Mouse (Mus musculus): ENCODE data around the gene Cdca7. TPM values are rescaled to one million over a fixed set of nuclear protein-coding genes. Genes with fewer than 3 reads are reported as not detected.

The Cdca7 gene
- polyA plus RNA-seq, 1 experiment from 2014 or later: 81.5 TPM

GRCm38 (mm10) chr2:72476486-72477211 is 690 bp downstream of the Cdca7 start:
- H3K36me3 ChIP-seq (ENCODE audit: control insufficient read depth, insufficient read depth, low read length): peaks cover 25% of the 10 kb centered on the region
- peak overlapping the region; percentile 77 for H3K9ac ChIP-seq (ENCODE audit: low read depth, low read length)
- H3K4me1 ChIP-seq (ENCODE audit: control insufficient read depth, insufficient read depth, low read length): peaks cover 12% of the 10 kb centered on the region
- DNase-seq (ENCODE audit: low spot score) (peak; percentile 60), ATAC-seq (ENCODE audit: low read depth) (peak; percentile 51)
- H3K27ac ChIP-seq (replicated peaks; ENCODE audit: low read depth, low read length): peak overlapping the region; percentile 82
- H3K9me3 ChIP-seq (ENCODE audit: control insufficient read depth, low read length): no peaks in the 10 kb centered on the region
- H3K4me3 ChIP-seq (ENCODE audit: low read depth, low read length): peak overlapping the region; percentile 78
- 0% methylated on average over 53 of the region's 53 CpGs for WGBS
- H3K4me2 ChIP-seq (ENCODE audit: low read depth, low read length): peak overlapping the region; percentile 86
- no peaks in the 10 kb centered on the region for H3K27me3 ChIP-seq (replicated peaks; ENCODE audit: control insufficient read depth, insufficient read depth, low read length)

- Histone ChIP-seq H3K9me3 (ENCODE audit: control insufficient read depth, low read length) (no peaks in the 10 kb centered on the region), H3K9ac (ENCODE audit: low read depth, low read length) (peak overlapping the region; percentile 77), H3K36me3 (ENCODE audit: control insufficient read depth, insufficient read depth, low read length) (peaks cover 30% of the 10 kb centered on the region), H3K27me3 (replicated peaks; ENCODE audit: control insufficient read depth, insufficient read depth, low read length) (no peaks in the 10 kb centered on the region), H3K27ac (replicated peaks; ENCODE audit: low read depth, low read length) (no peak overlapping the region; the same call in 1 of the 2 replicates), H3K4me2 (ENCODE audit: low read depth, low read length) (peak overlapping the region; percentile 86), H3K4me3 (ENCODE audit: low read depth, low read length) (peak overlapping the region; percentile 78), H3K4me1 (ENCODE audit: control insufficient read depth, insufficient read depth, low read length) (peaks cover 12% of the 10 kb centered on the region)
- no peak for ATAC-seq (ENCODE audit: low read depth)
- no peak for DNase-seq (ENCODE audit: low spot score)
- 2% methylated on average over 11 of the region's 11 CpGs for WGBS
Measured at GRCm38 (mm10) chr2:72477221-72477620, 1.3 kb downstream of the Cdca7 start.

- Histone ChIP-seq H3K9ac (ENCODE audit: low read depth, low read length) (no peak overlapping the region), H3K4me2 (ENCODE audit: low read depth, low read length) (peak overlapping the region; percentile 86), H3K4me3 (ENCODE audit: low read depth, low read length) (peak overlapping the region; percentile 78), H3K36me3 (ENCODE audit: control insufficient read depth, insufficient read depth, low read length) (peaks cover 40% of the 10 kb centered on the region), H3K4me1 (ENCODE audit: control insufficient read depth, insufficient read depth, low read length) (peaks cover 12% of the 10 kb centered on the region), H3K27ac (replicated peaks; ENCODE audit: low read depth, low read length) (no peak overlapping the region), H3K9me3 (ENCODE audit: control insufficient read depth, low read length) (no peaks in the 10 kb centered on the region), H3K27me3 (replicated peaks; ENCODE audit: control insufficient read depth, insufficient read depth, low read length) (no peaks in the 10 kb centered on the region)
- 80% methylated on average over 4 of the region's 4 CpGs for WGBS
- DNase-seq (ENCODE audit: low spot score): no peak
- ATAC-seq (ENCODE audit: low read depth): no peak
Measured at GRCm38 (mm10) chr2:72478176-72478575, 2.2 kb downstream of the Cdca7 start.

GRCm38 (mm10) chr2:72478921-72479320 is 3.0 kb downstream of the Cdca7 start:
- Histone ChIP-seq H3K9ac (ENCODE audit: low read depth, low read length) (no peak overlapping the region), H3K4me2 (ENCODE audit: low read depth, low read length) (peak overlapping the region; percentile 86; the same call in 1 of the 2 replicates), H3K36me3 (ENCODE audit: control insufficient read depth, insufficient read depth, low read length) (peaks cover 47% of the 10 kb centered on the region), H3K4me1 (ENCODE audit: control insufficient read depth, insufficient read depth, low read length) (peaks cover 12% of the 10 kb centered on the region), H3K27ac (replicated peaks; ENCODE audit: low read depth, low read length) (no peak overlapping the region), H3K27me3 (replicated peaks; ENCODE audit: control insufficient read depth, insufficient read depth, low read length) (no peaks in the 10 kb centered on the region), H3K4me3 (ENCODE audit: low read depth, low read length) (no peak overlapping the region), H3K9me3 (ENCODE audit: control insufficient read depth, low read length) (no peaks in the 10 kb centered on the region)
- ATAC-seq (ENCODE audit: low read depth) (no peak), DNase-seq (ENCODE audit: low spot score) (no peak)
- 77% methylated on average over 13 of the region's 13 CpGs for WGBS

GRCm38 (mm10) chr2:72479818-72480217 is 3.9 kb downstream of the Cdca7 start:
- Histone ChIP-seq H3K9ac (ENCODE audit: low read depth, low read length) (no peak overlapping the region), H3K36me3 (ENCODE audit: control insufficient read depth, insufficient read depth, low read length) (peaks cover 56% of the 10 kb centered on the region), H3K27ac (replicated peaks; ENCODE audit: low read depth, low read length) (no peak overlapping the region), H3K9me3 (ENCODE audit: control insufficient read depth, low read length) (no peaks in the 10 kb centered on the region), H3K4me1 (ENCODE audit: control insufficient read depth, insufficient read depth, low read length) (peaks cover 12% of the 10 kb centered on the region), H3K4me2 (ENCODE audit: low read depth, low read length) (no peak overlapping the region), H3K4me3 (ENCODE audit: low read depth, low read length) (no peak overlapping the region), H3K27me3 (replicated peaks; ENCODE audit: control insufficient read depth, insufficient read depth, low read length) (no peaks in the 10 kb centered on the region)
- DNase-seq (ENCODE audit: low spot score) (no peak), ATAC-seq (ENCODE audit: low read depth) (no peak)
- whole genome bisulfite sequencing: 88% methylated on average over 9 of the region's 9 CpGs

- Histone ChIP-seq H3K4me3 (ENCODE audit: low read depth, low read length) (no peak overlapping the region), H3K9me3 (ENCODE audit: control insufficient read depth, low read length) (no peaks in the 10 kb centered on the region), H3K36me3 (ENCODE audit: control insufficient read depth, insufficient read depth, low read length) (peaks cover 10% of the 10 kb centered on the region; the same call in 1 of the 2 replicates), H3K4me1 (ENCODE audit: control insufficient read depth, insufficient read depth, low read length) (no peaks in the 10 kb centered on the region), H3K9ac (ENCODE audit: low read depth, low read length) (no peak overlapping the region), H3K27ac (replicated peaks; ENCODE audit: low read depth, low read length) (no peak overlapping the region), H3K4me2 (ENCODE audit: low read depth, low read length) (no peak overlapping the region), H3K27me3 (replicated peaks; ENCODE audit: control insufficient read depth, insufficient read depth, low read length) (no peaks in the 10 kb centered on the region)
- ATAC-seq (ENCODE audit: low read depth) (no peak), DNase-seq (ENCODE audit: low spot score) (no peak)
- WGBS: 49% methylated on average over 7 of the region's 7 CpGs
Measured at GRCm38 (mm10) chr2:72491650-72492049, 15.7 kb downstream of the Cdca7 start.

- Histone ChIP-seq H3K27ac (replicated peaks; ENCODE audit: low read depth, low read length) (no peak overlapping the region), H3K4me1 (ENCODE audit: control insufficient read depth, insufficient read depth, low read length) (no peaks in the 10 kb centered on the region), H3K9me3 (ENCODE audit: control insufficient read depth, low read length) (no peaks in the 10 kb centered on the region), H3K9ac (ENCODE audit: low read depth, low read length) (no peak overlapping the region), H3K27me3 (replicated peaks; ENCODE audit: control insufficient read depth, insufficient read depth, low read length) (no peaks in the 10 kb centered on the region), H3K4me3 (ENCODE audit: low read depth, low read length) (no peak overlapping the region), H3K4me2 (ENCODE audit: low read depth, low read length) (no peak overlapping the region), H3K36me3 (ENCODE audit: control insufficient read depth, insufficient read depth, low read length) (no peaks in the 10 kb centered on the region)
- WGBS: 45% methylated on average over 14 of the region's 14 CpGs
- ATAC-seq (ENCODE audit: low read depth) (no peak), DNase-seq (ENCODE audit: low spot score) (no peak)
Measured at GRCm38 (mm10) chr2:72493039-72493438, 17.1 kb downstream of the Cdca7 start.

- Histone ChIP-seq H3K9me3 (ENCODE audit: control insufficient read depth, low read length) (no peaks in the 10 kb centered on the region), H3K27ac (replicated peaks; ENCODE audit: low read depth, low read length) (no peak overlapping the region), H3K36me3 (ENCODE audit: control insufficient read depth, insufficient read depth, low read length) (no peaks in the 10 kb centered on the region), H3K4me2 (ENCODE audit: low read depth, low read length) (peak overlapping the region; percentile 49), H3K9ac (ENCODE audit: low read depth, low read length) (peak overlapping the region; percentile 45), H3K27me3 (replicated peaks; ENCODE audit: control insufficient read depth, insufficient read depth, low read length) (0 out of 2 replicates have a peak, but pooled peaks cover 5% of the 10 kb centered on the region), H3K4me3 (ENCODE audit: low read depth, low read length) (peak overlapping the region; percentile 11), H3K4me1 (ENCODE audit: control insufficient read depth, insufficient read depth, low read length) (peaks cover 5% of the 10 kb centered on the region; the same call in 1 of the 2 replicates)
- 4% methylated on average over 23 of the region's 23 CpGs for WGBS
- no peak for DNase-seq (ENCODE audit: low spot score)
- ATAC-seq (ENCODE audit: low read depth): no peak
Measured at GRCm38 (mm10) chr2:72499074-72499721, 23.2 kb downstream of the Cdca7 start.

Measured in embryonic facial prominence, embryonic 14.5 days (tissue).